Mouse (Mus musculus): ENCODE measurements at regions not wholly inside any gene's neighbourhood (a gene's known extent, or its start where the extent isn't known, plus 50 kb on each side); places are given as distances from the start of the nearest gene placed in this dataset.
"Not testable (repeated sequence)": the region's sequence is repeated elsewhere in the genome, so short reads cannot be mapped to it uniquely, and the experiment has no call there.

DNA sequence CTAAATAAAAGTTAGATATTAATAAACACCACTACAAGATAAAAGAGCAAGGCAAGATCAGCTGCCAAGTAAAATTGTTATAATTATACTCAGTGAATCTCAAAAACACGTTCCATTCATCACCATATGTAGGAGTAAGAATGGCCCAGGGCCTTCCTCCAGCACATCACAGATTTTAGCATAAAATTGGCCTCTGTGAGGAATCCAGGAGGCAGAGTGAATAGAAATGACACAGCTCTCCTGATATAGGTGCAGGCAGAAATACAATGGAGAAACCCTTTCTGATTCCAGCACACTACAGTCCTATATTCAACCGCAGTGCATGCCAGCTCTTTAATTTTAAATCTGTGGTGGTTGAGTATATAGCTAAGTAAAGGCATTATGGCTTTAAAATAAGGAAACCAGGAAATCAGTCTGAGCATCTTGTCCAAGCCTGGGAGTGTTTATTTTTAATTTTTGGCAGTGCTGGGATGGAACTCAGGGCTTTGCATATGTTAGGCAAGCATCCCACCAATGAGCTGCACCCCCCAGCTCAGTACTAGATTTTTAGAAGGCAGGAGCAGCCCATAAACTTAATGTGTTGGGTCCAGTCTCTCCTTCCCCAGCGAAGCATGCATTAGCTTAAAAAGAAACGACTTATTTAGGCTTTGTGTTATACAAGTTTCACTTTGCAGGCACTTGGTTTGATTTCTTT, 158.3 kb upstream of the Ptprz1 start:
- no peak for DNase-seq

DNA sequence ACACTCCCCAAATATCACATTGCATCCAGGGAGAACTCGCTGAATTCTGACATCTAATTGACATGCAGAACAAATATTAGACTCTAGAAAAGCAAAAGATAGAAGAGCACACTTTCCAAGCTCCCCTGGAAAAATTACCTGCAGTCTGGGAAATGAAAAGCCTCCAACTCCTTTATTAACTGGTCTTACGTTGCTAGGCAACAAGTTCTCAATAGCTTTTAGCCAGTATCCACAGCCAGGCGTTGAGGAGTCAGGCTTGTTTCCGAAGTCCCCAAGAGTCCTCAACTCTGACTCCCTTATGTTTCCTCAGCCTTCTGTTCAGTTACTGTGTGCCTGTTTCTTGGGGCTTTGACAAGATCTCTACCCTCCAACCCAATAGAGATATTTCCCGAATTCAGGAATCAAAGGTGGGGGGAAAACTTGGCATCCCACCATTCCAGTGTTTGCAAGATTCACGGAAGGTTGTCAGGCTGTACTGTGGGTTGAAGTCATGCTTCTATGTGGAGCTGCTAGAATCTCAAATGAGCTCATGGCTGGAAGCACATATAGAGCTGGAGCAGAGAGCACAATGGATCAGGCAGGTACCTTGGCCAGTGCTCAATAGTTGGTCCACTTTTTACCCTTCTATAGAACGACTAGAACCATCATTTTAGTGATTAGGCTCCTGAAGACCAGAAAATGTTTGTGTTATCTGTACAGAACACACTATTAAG, 159.0 kb upstream of the Ptprz1 start:
- DNase-seq: no peak

GRCm38 (mm10) chr6:22698187-22698586, 177.1 kb upstream of the Ptprz1 start:
- no peak for DNase-seq

GRCm38 (mm10) chr6:22688678-22689126, 186.6 kb upstream of the Ptprz1 start:
- peak; percentile 53 for DNase-seq

GRCm38 (mm10) chr6:22674586-22674929, 200.7 kb upstream of the Ptprz1 start:
- DNase-seq: no peak

- DNase-seq: no peak
These were observed 201.2 kb upstream of the Ptprz1 start for GRCm38 (mm10) chr6:22673919-22674585.

- no peak for DNase-seq
These were observed 203.8 kb upstream of the Ptprz1 start for GRCm38 (mm10) chr6:22671524-22671923.

- DNase-seq: no peak
These were observed 206.9 kb upstream of the Ptprz1 start for GRCm38 (mm10) chr6:22668190-22668975.

- not testable (repeated sequence) for DNase-seq
These were observed 217.9 kb upstream of the Ptprz1 start for GRCm38 (mm10) chr6:22657401-22657800.

DNA sequence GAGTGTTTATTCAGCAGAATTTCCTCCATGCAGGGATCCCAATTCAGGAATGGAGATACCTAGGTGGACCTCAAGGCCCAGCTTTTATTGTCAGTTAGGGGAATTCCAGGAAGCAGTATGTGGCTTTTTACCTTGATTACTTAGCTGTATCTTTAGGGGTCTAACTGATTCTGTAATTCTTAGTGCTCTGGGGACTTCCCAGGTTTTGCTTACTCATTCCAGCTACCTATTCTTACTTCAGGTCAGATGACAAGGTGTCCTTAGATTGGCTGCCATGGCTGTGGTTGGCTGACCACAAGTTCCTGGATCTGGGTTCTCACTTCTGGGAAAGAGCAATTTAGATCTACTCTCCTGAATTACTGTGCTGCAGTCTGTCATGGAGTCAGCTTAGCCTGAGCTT, 235.2 kb upstream of the Ptprz1 start:
- no peak for DNase-seq

- DNase-seq: no peak
These were observed 240.2 kb upstream of the Ptprz1 start for GRCm38 (mm10) chr6:22635141-22635540.

- DNase-seq: no peak
These were observed 240.6 kb upstream of the Ptprz1 start for GRCm38 (mm10) chr6:22634740-22635139.

DNA sequence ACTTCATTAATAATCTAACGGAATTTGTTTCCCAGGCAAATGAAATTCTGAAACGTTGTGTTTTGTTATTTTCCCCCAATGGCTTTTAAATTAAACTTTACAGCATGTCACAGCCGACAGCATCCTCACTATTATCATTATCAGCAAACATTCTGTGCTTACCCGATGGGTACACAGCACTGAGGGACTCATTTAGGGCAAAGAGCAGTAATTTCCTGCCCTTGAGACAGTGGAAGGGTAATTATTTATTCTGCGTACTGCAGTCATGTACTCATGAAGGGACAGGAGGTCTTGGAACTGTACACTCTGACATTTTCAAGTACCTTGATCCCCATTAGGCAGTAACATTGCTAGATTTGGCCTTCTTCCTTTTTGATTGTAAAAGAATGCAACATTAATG, 235.5 kb upstream of the Fam3c start:
- no peak for DNase-seq

- no peak for DNase-seq
These were observed 228.8 kb upstream of the Fam3c start for GRCm38 (mm10) chr6:22584851-22585250.

GRCm38 (mm10) chr6:22572925-22573324, 216.9 kb upstream of the Fam3c start:
- DNase-seq: no peak

- DNase-seq: no peak
These were observed 211.8 kb upstream of the Fam3c start for GRCm38 (mm10) chr6:22567891-22568290.

GRCm38 (mm10) chr6:22548296-22549245, 192.5 kb upstream of the Fam3c start:
- no peak for DNase-seq

- no peak for DNase-seq
These were observed 185.6 kb upstream of the Fam3c start for GRCm38 (mm10) chr6:22541603-22542002.

- DNase-seq: no peak
These were observed 182.2 kb upstream of the Fam3c start for GRCm38 (mm10) chr6:22538254-22538653.

DNA sequence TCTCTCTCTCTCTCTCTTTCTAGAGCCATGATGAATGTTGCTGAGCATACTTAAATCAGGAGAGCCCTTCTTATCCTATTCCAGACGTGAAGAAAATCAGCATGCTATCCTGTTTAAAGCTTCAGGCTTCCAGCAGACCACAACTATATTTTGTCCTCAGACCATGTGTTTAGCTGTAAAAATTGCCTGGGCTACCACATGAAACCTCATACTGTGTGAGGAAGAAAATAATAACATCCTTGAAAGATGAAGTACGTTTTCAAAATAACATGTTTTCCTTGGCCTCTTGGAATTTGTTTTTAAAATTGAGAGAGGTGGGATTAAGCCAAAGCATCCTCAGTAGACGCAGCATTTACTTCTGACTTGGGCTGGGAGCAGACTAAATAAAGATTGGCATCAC, 168.3 kb upstream of the Fam3c start:
- DNase-seq: no peak

GRCm38 (mm10) chr6:22523582-22524234, 167.7 kb upstream of the Fam3c start:
- DNase-seq: peak; percentile 3

Measured in cerebellum, adult 9-10 months (tissue).